Mouse (Mus musculus): Measurements from ENCODE around the gene Dcst2. TPM values are rescaled to one million over a fixed set of nuclear protein-coding genes. Genes with fewer than 3 reads are reported as not detected.
A peak's percentile ranks its signal among the peaks of the same experiment; 100 is the strongest.

Gene Dcst2
- polyA plus RNA-seq (2012; fragmentation: generic; extraction: Trizol) = 0.01 TPM

GRCm38 (mm10) chr3:89361675-89362074 is at the start of gene Dcst2:
Gene Dcst2, plus strand, starts transcription at chr3:89361975.
- H3K4me3 ChIP-seq = no peak within 1 kb of the TSS
- H3K27me3 ChIP-seq (ENCODE audit: control insufficient read depth, insufficient read depth, insufficient read length) = peaks cover 22% of the 10 kb centered on the region
- no peak within 1 kb of the TSS for H3K4me2 ChIP-seq (ENCODE audit: low read depth)
- H3ac ChIP-seq (ENCODE audit: control insufficient read depth, insufficient read length) = no peak within 1 kb of the TSS
- H3K79me2 ChIP-seq (ENCODE audit: control insufficient read depth, insufficient read depth) = no peaks in the 10 kb centered on the region
- no peaks in the 10 kb centered on the region for H3K36me3 ChIP-seq (ENCODE audit: control insufficient read depth, insufficient read depth)
- TF ChIP-seq TCF12 (IDR thresholded peaks at IDR 0.05; ENCODE audit: insufficient read depth, poor library complexity, severe bottlenecking) = no peak
- TF ChIP-seq MYOD1 (IDR thresholded peaks at IDR 0.05; ENCODE audit: control insufficient read depth in 1 of 3, insufficient read length in 2 of 3, low read depth in 2 of 3) = no peak
- TF ChIP-seq POLR2AphosphoS2 (IDR thresholded peaks at IDR 0.05; ENCODE audit: insufficient read length, low read depth) = no peak
- TF ChIP-seq USF1 (IDR thresholded peaks at IDR 0.05; ENCODE audit: low read depth) = no peak
- TF ChIP-seq CEBPB (IDR thresholded peaks at IDR 0.05; ENCODE audit: insufficient read depth, poor library complexity, severe bottlenecking) = no peak
- no peak for TF ChIP-seq TCF3 (IDR thresholded peaks at IDR 0.05; ENCODE audit: insufficient read length, low read depth)
- no peak for TF ChIP-seq REST (IDR thresholded peaks at IDR 0.05; ENCODE audit: insufficient read depth, insufficient read length)
- TF ChIP-seq MAX (IDR thresholded peaks at IDR 0.05; ENCODE audit: low read depth) = no peak
- TF ChIP-seq SRF (IDR thresholded peaks at IDR 0.05; ENCODE audit: control insufficient read depth, insufficient read length, low read depth) = no peak
- TF ChIP-seq E2F4 (IDR thresholded peaks at IDR 0.05; ENCODE audit: insufficient read depth) = no peak
- no peak for TF ChIP-seq POLR2A (IDR thresholded peaks at IDR 0.05; ENCODE audit: insufficient read length, low read depth)
- no peak for TF ChIP-seq MYOG (IDR thresholded peaks at IDR 0.05; ENCODE audit: control insufficient read depth in 1 of 3, insufficient read depth in 1 of 3, insufficient read length in 2 of 3, low read depth in 2 of 3)

GRCm38 (mm10) chr3:89314340-89314739 is 47.4 kb upstream of the Dcst2 start:
- Histone ChIP-seq H3K36me3 (ENCODE audit: control insufficient read depth, insufficient read depth) (no peaks in the 10 kb centered on the region), H3K4me2 (ENCODE audit: low read depth) (no peak overlapping the region), H3K4me3 (no peak overlapping the region), H3K79me2 (ENCODE audit: control insufficient read depth, insufficient read depth) (no peaks in the 10 kb centered on the region), H3K27me3 (ENCODE audit: control insufficient read depth, insufficient read depth, insufficient read length) (peaks cover 5% of the 10 kb centered on the region), H3ac (ENCODE audit: control insufficient read depth, insufficient read length) (no peak overlapping the region)
- TF ChIP-seq CEBPB (IDR thresholded peaks at IDR 0.05; ENCODE audit: insufficient read depth, poor library complexity, severe bottlenecking) (no peak), TCF12 (IDR thresholded peaks at IDR 0.05; ENCODE audit: insufficient read depth, poor library complexity, severe bottlenecking) (no peak), REST (IDR thresholded peaks at IDR 0.05; ENCODE audit: insufficient read depth, insufficient read length) (no peak), TCF3 (IDR thresholded peaks at IDR 0.05; ENCODE audit: insufficient read length, low read depth) (no peak), MYOD1 (IDR thresholded peaks at IDR 0.05; ENCODE audit: control insufficient read depth in 1 of 3, insufficient read length in 2 of 3, low read depth in 2 of 3) (no peak)

DNA sequence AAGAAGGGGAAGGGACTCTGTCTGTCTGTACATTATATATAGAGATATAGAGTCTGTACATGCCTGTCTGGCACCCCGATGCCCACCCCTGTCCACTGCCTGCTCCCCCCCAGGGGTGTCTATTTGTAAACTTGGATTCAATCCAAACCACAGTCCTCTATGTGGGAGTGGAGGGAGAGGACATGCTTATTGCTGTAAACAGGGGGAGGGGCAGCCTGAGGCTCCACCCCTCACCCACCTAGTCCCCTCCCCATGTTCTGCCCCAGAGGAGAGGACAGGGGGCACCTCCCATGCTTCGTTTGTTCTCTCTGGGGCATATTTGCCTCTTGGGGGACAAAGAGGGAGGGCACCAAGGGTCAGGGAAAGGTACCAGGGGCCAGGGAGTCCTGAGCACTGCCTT is 47.0 kb upstream of the Dcst2 start:
- Histone ChIP-seq H3K36me3 (ENCODE audit: control insufficient read depth, insufficient read depth) (no peaks in the 10 kb centered on the region), H3K4me2 (ENCODE audit: low read depth) (peak overlapping the region; percentile 74), H3ac (ENCODE audit: control insufficient read depth, insufficient read length) (no peak overlapping the region), H3K79me2 (ENCODE audit: control insufficient read depth, insufficient read depth) (no peaks in the 10 kb centered on the region), H3K4me3 (no peak overlapping the region), H3K27me3 (ENCODE audit: control insufficient read depth, insufficient read depth, insufficient read length) (peaks cover 9% of the 10 kb centered on the region)
- no peak for TF ChIP-seq SRF (IDR thresholded peaks at IDR 0.05; ENCODE audit: control insufficient read depth, insufficient read length, low read depth)
- TF ChIP-seq TCF3 (IDR thresholded peaks at IDR 0.05; ENCODE audit: insufficient read length, low read depth) = no peak
- TF ChIP-seq REST (IDR thresholded peaks at IDR 0.05; ENCODE audit: insufficient read depth, insufficient read length) = no peak
- TF ChIP-seq MYOD1 (IDR thresholded peaks at IDR 0.05; ENCODE audit: control insufficient read depth in 1 of 3, insufficient read length in 2 of 3, low read depth in 2 of 3) = no peak
- no peak for TF ChIP-seq E2F4 (IDR thresholded peaks at IDR 0.05; ENCODE audit: insufficient read depth)
- no peak for TF ChIP-seq MYOG (IDR thresholded peaks at IDR 0.05; ENCODE audit: control insufficient read depth in 1 of 3, insufficient read depth in 1 of 3, insufficient read length in 2 of 3, low read depth in 2 of 3)

GRCm38 (mm10) chr3:89315195-89315929 is 46.4 kb upstream of the Dcst2 start:
- H3K4me3 ChIP-seq = no peak overlapping the region
- TF ChIP-seq E2F4 (IDR thresholded peaks at IDR 0.05; ENCODE audit: insufficient read depth) (no peak), POLR2A (IDR thresholded peaks at IDR 0.05; ENCODE audit: insufficient read length, low read depth) (peak; percentile 45)
- H3K36me3 ChIP-seq (ENCODE audit: control insufficient read depth, insufficient read depth) = no peaks in the 10 kb centered on the region
- H3K4me2 ChIP-seq (ENCODE audit: low read depth) = peak overlapping the region; percentile 74
- no peak overlapping the region for H3ac ChIP-seq (ENCODE audit: control insufficient read depth, insufficient read length)
- no peaks in the 10 kb centered on the region for H3K79me2 ChIP-seq (ENCODE audit: control insufficient read depth, insufficient read depth)
- H3K27me3 ChIP-seq (ENCODE audit: control insufficient read depth, insufficient read depth, insufficient read length) = peaks cover 15% of the 10 kb centered on the region

DNA sequence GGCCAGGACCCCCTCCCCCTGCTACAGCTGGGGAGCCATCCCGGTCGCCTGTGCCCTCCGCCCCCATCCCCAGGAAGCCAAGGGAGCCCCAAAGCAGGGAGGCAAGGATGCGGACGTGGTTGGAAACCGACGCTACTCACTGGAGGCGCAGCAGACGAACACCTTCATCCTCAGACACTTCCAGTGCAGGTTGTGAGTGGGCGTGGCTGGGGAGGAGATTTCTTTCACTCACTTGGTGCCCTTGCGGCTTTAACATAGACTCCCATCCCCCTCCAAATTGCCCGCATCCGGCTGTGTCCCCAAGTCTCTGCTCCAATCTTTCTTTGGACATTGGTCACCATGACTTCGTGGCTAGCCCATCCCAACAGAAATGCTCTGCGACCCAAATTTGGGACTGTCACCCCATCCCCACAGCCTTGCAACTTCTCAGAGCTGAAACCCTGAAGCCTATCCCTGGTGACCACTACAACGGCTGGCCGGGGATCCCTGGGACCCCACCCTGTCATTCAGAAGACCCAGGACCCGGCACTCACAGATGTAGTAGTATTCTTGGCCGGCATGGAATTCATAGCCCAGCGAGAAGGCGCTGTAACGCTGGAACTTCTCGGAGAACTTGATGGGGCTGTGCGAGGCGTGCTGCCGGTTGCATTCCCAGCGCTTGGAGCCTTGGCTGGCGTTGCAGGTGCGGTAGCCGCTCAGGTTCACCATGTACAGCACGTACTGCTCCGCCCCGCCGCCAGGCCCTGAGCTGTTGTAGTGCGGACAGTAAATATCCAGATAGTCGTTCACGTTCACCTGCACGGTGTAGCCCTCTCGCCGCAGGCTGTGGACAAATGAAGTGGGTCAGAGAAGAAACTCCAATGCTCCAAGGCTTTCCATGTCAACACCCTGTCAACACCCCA is 45.6 kb upstream of the Dcst2 start:
- Histone ChIP-seq H3K79me2 (ENCODE audit: control insufficient read depth, insufficient read depth) (no peaks in the 10 kb centered on the region), H3K4me2 (ENCODE audit: low read depth) (peak overlapping the region; percentile 74), H3K36me3 (ENCODE audit: control insufficient read depth, insufficient read depth) (no peaks in the 10 kb centered on the region), H3K27me3 (ENCODE audit: control insufficient read depth, insufficient read depth, insufficient read length) (peaks cover 23% of the 10 kb centered on the region), H3ac (ENCODE audit: control insufficient read depth, insufficient read length) (no peak overlapping the region), H3K4me3 (no peak overlapping the region)
- TF ChIP-seq POLR2A (IDR thresholded peaks at IDR 0.05; ENCODE audit: insufficient read length, low read depth) = no peak
- no peak for TF ChIP-seq USF1 (IDR thresholded peaks at IDR 0.05; ENCODE audit: low read depth)
- no peak for TF ChIP-seq POLR2AphosphoS2 (IDR thresholded peaks at IDR 0.05; ENCODE audit: insufficient read length, low read depth)
- TF ChIP-seq E2F4 (IDR thresholded peaks at IDR 0.05; ENCODE audit: insufficient read depth) = no peak
- TF ChIP-seq MAX (IDR thresholded peaks at IDR 0.05; ENCODE audit: low read depth) = no peak
- TF ChIP-seq SRF (IDR thresholded peaks at IDR 0.05; ENCODE audit: control insufficient read depth, insufficient read length, low read depth) = no peak
- TF ChIP-seq TCF12 (IDR thresholded peaks at IDR 0.05; ENCODE audit: insufficient read depth, poor library complexity, severe bottlenecking) = no peak
- no peak for TF ChIP-seq MYOG (IDR thresholded peaks at IDR 0.05; ENCODE audit: control insufficient read depth in 1 of 3, insufficient read depth in 1 of 3, insufficient read length in 2 of 3, low read depth in 2 of 3)
